Mouse (Mus musculus): ENCODE results near the gene Slc22a23.
A peak's percentile ranks its signal among the peaks of the same experiment; 100 is the strongest.

Gene Slc22a23

DNA sequence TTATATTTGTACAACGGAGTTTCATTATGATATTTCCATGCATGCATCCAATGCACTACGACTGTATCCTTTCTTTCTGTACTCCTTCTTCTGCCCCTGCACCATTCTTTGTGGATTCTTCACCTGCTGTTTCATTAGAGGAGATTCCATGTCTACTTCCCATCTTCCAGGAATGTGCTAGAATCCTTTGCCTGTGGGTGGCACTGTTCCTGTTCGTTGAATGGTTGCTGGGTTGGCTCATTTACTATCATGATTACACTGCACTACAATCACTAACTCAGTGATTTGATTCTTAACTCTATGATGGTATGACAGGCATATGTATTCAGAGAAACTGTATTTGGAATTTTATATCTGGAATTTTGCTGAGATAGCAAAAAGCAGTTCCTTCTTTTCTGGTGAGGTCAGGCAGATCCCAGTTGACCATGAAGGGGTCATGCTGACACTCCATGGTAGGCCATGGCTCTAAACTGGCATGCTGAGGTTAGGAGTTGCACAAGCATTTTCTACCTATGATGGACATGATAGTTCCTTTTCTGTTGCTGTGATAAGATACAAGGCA lies 187.3 kb downstream of the Slc22a23 start:
- no peak for DNase-seq

- DNase-seq, result no peak
These were observed 188.2 kb downstream of the Slc22a23 start for GRCm38 (mm10) chr13:34156840-34157185.

GRCm38 (mm10) chr13:34156133-34156839 lies 188.7 kb downstream of the Slc22a23 start:
- no peak for DNase-seq

DNA sequence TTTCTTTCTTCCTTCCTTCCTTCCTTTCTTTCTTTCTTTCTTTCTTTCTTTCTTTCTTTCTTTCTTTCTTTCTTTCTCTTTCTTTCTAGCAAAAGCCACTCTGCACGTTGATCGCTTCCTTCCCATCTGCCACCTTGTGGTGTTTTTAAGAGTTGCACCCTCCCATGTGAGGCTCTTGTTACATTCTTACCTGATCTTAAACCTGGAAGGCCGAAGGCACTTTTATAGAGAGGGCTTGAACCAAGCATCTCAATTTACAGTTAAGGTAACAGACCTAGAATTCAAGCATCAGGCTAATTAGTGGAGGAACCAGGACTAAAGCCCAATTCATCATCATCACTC lies 190.1 kb downstream of the Slc22a23 start:
- peak; percentile 81 for DNase-seq

GRCm38 (mm10) chr13:34154217-34154930 lies 190.6 kb downstream of the Slc22a23 start:
- DNase-seq, result peak; percentile 92

DNA sequence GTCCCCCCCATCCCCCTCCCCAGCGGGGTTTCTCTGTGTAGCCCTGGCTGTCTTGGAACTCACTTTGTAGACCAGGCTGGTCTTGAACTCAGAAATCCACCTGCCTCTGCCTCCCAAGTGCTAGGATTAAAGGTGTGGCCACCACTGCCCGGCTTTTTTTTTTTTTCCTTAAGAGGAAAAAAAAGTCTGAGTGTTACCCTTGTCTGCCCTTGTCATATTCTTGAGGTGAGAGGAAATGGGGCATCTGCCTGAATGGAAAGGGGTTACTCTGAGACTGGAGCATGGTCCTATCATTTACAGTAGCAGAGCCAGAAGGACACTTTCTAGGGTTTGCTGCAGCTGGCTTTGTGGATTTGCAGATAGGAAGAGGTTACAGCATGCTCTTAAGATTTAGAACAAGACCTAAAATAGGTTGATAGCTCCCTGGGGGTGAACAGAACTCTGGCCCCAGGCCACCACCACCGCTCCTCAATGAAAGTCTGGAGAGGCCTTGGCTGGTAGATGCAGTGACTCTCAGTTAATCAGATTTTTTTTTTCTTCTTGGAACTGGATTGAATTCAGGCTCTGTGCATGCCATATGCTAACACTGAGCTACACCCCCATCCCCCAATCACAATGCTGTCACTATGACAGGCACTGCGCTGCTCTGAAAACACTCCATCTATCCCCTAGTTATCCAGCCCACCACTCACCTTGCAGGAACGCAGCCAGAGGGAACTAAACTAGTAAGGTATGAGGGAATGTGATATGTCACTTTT lies 191.5 kb downstream of the Slc22a23 start:
- no peak for DNase-seq

DNA sequence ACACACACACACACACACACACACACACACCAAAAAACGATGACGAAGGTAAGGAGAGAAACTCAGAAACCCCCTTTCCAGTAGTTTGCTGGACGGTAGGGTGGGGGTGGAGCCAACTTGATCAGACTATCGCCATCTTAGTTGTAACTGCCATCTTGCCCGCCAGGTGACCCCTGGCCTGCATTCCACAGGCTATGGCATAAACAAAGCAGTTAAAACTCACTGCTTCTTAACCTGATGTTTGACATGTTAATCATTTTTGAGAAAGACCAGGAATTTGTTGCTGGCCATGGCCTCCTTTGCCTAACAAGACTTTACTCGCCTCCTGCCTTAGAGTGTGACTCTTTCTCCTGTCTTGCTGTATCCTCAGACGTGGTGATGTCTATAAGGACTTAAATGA lies 192.3 kb downstream of the Slc22a23 start:
- peak; percentile 40 for DNase-seq

GRCm38 (mm10) chr13:34151425-34151824 lies 193.6 kb downstream of the Slc22a23 start:
- no peak for DNase-seq

DNA sequence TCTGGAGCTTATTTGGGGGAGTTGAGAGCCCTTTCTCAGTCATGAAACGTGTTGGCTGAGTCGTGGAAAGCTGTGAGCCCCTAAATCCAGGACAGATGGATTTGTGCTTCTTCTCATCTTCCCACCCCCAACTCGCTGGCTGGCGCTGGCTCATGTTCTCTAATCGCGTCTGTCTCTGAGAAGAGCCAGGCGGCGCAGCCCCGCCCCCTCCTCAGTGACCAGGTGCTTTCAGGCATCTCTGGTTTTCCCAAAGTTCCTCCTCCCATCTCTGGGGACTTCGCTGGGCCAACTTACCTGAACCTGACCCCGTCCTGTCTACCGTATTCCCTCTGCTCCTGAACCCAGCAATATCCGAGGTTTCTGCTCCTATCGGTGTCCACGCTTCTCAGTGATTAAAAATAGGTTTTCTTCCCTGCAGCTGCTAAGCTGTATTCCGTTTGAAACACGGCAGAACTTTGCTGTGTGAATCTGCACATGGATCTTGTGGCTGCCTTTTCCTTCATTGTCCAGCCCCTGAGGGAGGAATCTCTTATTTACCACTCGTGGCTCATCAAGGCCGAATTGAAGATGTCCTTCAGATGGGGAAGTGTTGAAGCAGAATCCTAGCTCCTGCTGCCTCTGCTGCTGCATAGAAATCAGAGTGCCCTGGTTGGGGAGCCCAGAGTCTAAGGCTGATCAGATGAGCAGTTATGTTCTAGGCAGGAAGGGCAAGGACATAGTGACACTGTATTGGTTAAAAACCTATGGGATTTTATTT lies 194.5 kb downstream of the Slc22a23 start:
- no peak for DNase-seq

- DNase-seq, result no peak
These were observed 195.4 kb downstream of the Slc22a23 start for GRCm38 (mm10) chr13:34149463-34150176.

DNA sequence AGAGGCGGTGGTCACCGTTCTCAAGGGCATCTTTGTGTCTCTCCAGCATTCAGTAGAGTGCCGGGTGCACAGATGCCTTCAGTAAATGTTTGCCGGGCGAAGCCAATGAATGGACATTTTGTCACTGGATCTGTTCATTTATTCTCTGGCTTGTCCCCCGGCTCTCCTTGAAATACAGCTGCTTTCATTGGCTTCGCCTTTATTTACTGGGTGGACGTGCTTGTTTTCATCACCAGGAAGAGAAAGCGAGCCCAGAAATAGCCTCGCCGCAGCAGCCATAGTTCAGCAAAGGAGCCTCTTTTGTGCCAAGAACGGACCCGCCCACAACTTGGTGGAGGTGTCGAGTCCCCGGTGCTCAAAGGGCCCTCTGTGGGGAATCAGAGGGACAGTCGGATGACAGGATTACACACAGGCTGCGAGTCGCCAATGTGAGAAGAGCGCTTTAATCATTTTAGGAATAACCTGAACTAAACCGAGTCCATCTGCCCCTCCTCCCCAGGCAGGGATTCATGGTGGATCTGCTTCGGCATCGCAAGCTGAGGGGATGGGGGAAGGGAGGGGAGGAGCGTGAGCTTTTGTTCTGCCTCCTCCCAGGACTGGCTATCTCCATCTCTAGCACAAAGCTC lies 196.1 kb downstream of the Slc22a23 start:
- peak; percentile 50 for DNase-seq

GRCm38 (mm10) chr13:34148181-34148580 lies 196.8 kb downstream of the Slc22a23 start:
- DNase-seq, result no peak

DNA sequence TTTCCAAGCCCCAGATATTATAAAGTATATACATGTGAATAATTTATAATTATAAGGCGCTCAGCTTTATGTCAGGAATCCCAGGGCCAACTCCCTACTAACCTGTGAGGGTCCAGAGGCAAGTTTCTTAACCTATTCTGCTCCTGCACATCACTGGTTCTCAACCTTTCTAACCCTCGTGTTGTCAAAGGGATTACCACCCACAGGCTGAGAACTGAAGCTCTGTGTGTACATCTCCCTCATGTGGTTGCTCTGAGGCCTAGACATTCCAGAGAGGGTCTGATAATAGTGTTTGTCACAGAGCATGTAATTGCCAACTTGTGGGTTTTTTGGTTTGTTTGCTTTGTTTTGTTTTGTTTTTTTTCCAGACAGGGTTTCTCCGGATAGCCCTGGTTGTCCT lies 198.1 kb downstream of the Slc22a23 start:
- no peak for DNase-seq

GRCm38 (mm10) chr13:34143389-34143788 lies 201.6 kb downstream of the Slc22a23 start:
- no peak for DNase-seq

DNA sequence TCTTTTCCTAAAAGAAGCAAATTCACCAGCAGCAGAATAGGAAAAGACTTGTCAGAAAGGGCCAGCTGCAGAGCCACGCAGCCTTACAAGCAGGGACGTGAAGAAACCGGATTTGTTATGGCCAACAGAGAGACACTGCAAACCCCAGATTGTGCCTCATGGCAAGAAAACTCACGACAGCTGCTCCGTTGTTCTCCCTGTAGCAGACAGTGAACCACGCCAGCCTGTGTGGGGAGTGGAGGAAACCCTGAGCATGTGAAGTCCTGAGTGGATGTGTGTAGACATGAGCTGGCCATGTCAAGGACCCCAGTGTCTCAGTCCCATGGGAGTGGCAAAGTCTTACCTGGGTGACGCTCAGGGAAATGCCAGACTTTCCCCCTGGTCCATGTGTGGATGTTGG lies 208.4 kb downstream of the Slc22a23 start:
- no peak for DNase-seq

- no peak for DNase-seq
These were observed 210.7 kb downstream of the Slc22a23 start for GRCm38 (mm10) chr13:34134276-34134675.

DNA sequence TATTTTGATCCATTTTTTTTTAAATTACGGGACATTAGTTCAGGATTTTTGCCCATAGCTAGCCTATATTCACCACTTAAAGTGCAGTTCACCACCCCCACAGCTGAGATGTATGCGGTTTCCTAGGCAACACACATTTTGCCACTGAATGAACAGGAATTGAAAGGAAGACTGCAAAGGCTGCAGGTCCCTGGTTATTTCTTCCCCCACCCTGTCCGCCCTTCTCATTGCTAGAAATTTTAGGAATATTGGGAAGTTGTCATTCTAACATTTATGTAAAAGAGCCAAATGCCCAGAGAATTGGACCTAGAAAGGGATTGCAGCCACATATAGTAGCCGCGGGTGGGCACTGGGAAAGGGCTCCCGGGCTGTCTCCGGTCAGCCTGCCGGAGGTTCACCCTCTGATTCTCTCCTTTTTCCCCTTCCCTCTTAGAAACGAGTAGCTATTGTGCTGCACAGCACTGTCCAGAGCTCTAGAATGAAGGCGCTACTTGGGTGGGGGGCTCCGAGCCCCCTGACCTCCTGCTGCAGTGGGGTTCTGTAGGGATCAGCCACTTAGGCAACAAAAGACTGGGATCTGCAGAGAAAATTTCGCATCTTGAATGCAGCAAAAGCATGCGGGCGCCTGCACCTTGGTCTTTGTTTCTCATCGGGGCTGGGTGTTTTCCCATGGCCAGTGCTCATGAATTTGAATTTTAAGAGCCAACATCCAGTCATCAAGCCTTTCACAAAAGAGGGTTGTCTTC lies 211.5 kb downstream of the Slc22a23 start:
- DNase-seq, result no peak

DNA sequence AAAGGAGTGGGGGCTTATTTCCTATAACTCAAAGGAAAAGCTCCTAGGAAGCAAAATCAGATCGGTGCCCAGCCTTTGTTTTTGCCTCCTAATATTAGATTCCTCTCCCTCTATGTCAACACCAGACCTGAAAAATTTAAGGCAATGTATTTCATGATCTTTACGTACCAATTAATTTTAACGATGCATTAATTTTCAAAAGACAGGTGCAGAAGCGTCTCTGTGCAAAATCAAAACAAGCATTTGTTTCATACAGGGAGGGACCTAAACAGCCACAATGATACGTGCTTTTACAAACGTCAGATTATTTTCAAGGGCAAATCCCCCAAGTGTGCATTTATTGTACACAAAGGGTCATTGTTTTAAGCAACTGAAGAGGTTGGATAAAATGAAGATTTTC lies 212.1 kb downstream of the Slc22a23 start:
- no peak for DNase-seq

DNA sequence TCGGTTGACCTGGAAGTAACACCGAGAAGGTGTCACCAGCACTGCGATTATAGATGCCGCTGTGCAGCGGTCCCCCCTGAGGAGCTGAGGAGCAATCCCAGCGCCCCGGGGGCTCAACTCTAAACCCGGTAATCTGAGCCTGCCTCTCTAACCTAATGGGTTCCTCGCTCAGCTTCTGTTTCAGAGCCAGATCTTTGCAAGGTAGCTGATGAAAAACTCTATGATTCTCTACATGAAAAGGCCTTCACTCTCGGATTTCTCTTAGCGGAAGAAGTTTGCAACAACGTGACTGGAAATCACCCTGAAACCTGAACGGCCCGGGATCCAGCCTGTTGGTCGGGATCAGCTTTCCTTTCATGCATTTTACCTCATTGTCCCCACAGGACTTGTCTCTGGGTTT lies 212.7 kb downstream of the Slc22a23 start:
- DNase-seq, result no peak

- no peak for DNase-seq
These were observed 213.3 kb downstream of the Slc22a23 start for GRCm38 (mm10) chr13:34131708-34132060.
